27 mouse cellular contexts compared by ENCODE assay signal in genomic region chr5:32342711-32343285, GRCm38 (mm10).
DNase-seq lines count a peak whose midpoint lies in the region; TF ChIP-seq lines count a peak whose summit lies in the region.
"Had no signal": no experiment of that assay in that cellular context is flagged by ENCODE, and none has a peak within 500 bp of the region (broad histone marks: within the 10 kb centered on the region; RNA-seq: fewer than 3 reads in every experiment).

No protein-coding gene starts in this region.

- H3K36me3 ChIP-seq in ES-E14 (ENCODE audit: control insufficient read depth, insufficient read depth, low read length, poor library complexity, severe bottlenecking) = no peaks in the 10 kb centered on the region
- H3K36me3 ChIP-seq in hindbrain, embryonic 10.5 days = no peaks in the 10 kb centered on the region
- H3K36me3 ChIP-seq: embryonic facial prominence, embryonic 10.5 days; embryonic facial prominence, embryonic 13.5 days; forebrain, embryonic 12.5 days; heart, embryonic 13.5 days; hindbrain, embryonic 12.5 days; hindbrain, embryonic 15.5 days had no signal

- in situ Hi-C loops in ES-E14 (cut with MboI; ENCODE audit: low sequenced_read_pairs in 2 of 2, unreplicated experiment in 2 of 2) = loop anchor here in 1 of 2 experiments (25.0 kb wide), 1 partner anchor 170 kb away; no protein-coding TSS in a partner anchor

- no peaks in the 10 kb centered on the region for H3K9me3 ChIP-seq in ES-E14 (ENCODE audit: control insufficient read depth, insufficient read depth, low read depth, low read length)
- no peaks in the 10 kb centered on the region for H3K9me3 ChIP-seq in hindbrain, embryonic 10.5 days
- H3K9me3 ChIP-seq: embryonic facial prominence, embryonic 10.5 days; embryonic facial prominence, embryonic 13.5 days; forebrain, embryonic 12.5 days; heart, embryonic 13.5 days; hindbrain, embryonic 12.5 days; hindbrain, embryonic 15.5 days had no signal

- DNase-seq in gastrocnemius, adult 2 months = peak; percentile 57
- no peak for DNase-seq in gastrocnemius, postnatal 14 days
- no peak for DNase-seq in ES-E14 (ENCODE audit: low read depth, low spot score)
- peak; percentile 46 for DNase-seq in NIH3T3 (ENCODE audit: low read depth)
- no peak for DNase-seq in ovary, postnatal 14 days (ENCODE audit: low spot score)
- DNase-seq in hindbrain, embryonic 10.5 days (ENCODE audit: low spot score) = no peak
- DNase-seq: adrenal gland, adult 2 months; adrenal gland, postnatal 14 days; B cell, adult 2 months; cerebellum, adult 11-12 months; cerebellum, adult 8-10 months; cerebellum, postnatal 10 days; cerebellum, postnatal 36 days; embryo, embryonic 11 days; gastrocnemius, postnatal 36 days; heart, adult 11 months; heart, postnatal 14 days; heart, postnatal 4 days; kidney, adult 8-10 months had no signal

- H3K4me3 ChIP-seq in gastrocnemius, adult 2 months = no peak overlapping the region
- no peak overlapping the region for H3K4me3 ChIP-seq in ES-E14 (ENCODE audit: insufficient read depth in 1 of 2, low read depth in 1 of 2, low read length in 2 of 2, poor library complexity in 1 of 2, severe bottlenecking in 1 of 2)
- no peak overlapping the region for H3K4me3 ChIP-seq in hindbrain, embryonic 10.5 days
- H3K4me3 ChIP-seq: embryonic facial prominence, embryonic 10.5 days; embryonic facial prominence, embryonic 13.5 days; erythroblast, embryonic 14.5 days; forebrain, embryonic 12.5 days; heart, embryonic 13.5 days; hindbrain, embryonic 12.5 days; hindbrain, embryonic 15.5 days had no signal

- no peak for TF ChIP-seq CTCF in gastrocnemius, adult 2 months (IDR thresholded peaks at IDR 0.05)

- no peaks in the 10 kb centered on the region for H3K27me3 ChIP-seq in hindbrain, embryonic 10.5 days (ENCODE audit: insufficient read depth, poor library complexity, severe bottlenecking)
- H3K27me3 ChIP-seq: CH12.LX; embryonic facial prominence, embryonic 13.5 days; forebrain, embryonic 12.5 days; heart, embryonic 13.5 days; hindbrain, embryonic 12.5 days; hindbrain, embryonic 15.5 days had no signal

- H3K9ac ChIP-seq in ES-E14 (ENCODE audit: insufficient read depth, low read depth, low read length, poor library complexity, severe bottlenecking) = no peak overlapping the region
- H3K9ac ChIP-seq: embryonic facial prominence, embryonic 13.5 days; forebrain, embryonic 12.5 days; heart, embryonic 13.5 days; hindbrain, embryonic 12.5 days; hindbrain, embryonic 15.5 days had no signal

- H3K4me1 ChIP-seq in ES-E14 (ENCODE audit: control insufficient read depth in 2 of 2, insufficient read depth in 2 of 2, low read length in 2 of 2, poor library complexity in 1 of 2) = peaks cover 0 to 3% of the 10 kb centered on the region in 2 experiments; a peak in 1 of 4 replicates
- peaks cover 13% of the 10 kb centered on the region for H3K4me1 ChIP-seq in hindbrain, embryonic 10.5 days (replicated peaks)
- H3K4me1 ChIP-seq: forebrain, embryonic 12.5 days; hindbrain, embryonic 15.5 days had no signal

- peak overlapping the region; percentile 82 for H3K27ac ChIP-seq in gastrocnemius, adult 2 months
- no peak overlapping the region for H3K27ac ChIP-seq in ES-E14 (ENCODE audit: insufficient read depth, low read depth, low read length, poor library complexity, severe bottlenecking)
- no peak overlapping the region for H3K27ac ChIP-seq in hindbrain, embryonic 10.5 days
- H3K27ac ChIP-seq: embryonic facial prominence, embryonic 10.5 days; embryonic facial prominence, embryonic 13.5 days; forebrain, embryonic 12.5 days; heart, embryonic 13.5 days; hindbrain, embryonic 12.5 days; hindbrain, embryonic 15.5 days had no signal

- WGBS in hindbrain, embryonic 10.5 days = 76% methylated on average over 5 of the region's 5 CpGs

- intact Hi-C loops in gastrocnemius, adult 2 months (cut with DNase I) = no loop called here
- intact Hi-C loops in gastrocnemius, postnatal 14 days (cut with DNase I; ENCODE audit: low total_unique reads) = no loop called here

TF ChIP-seq in ES-E14, 5 proteins besides CTCF, POLR2A, EP300 and RAD21:
- TF ChIP-seq MAFK (IDR thresholded peaks at IDR 0.05; ENCODE audit: insufficient read depth, low read depth, low read length) = 0 out of 2 replicates have a peak, but pooled peaks have one; percentile 15
- TF ChIP-seq HCFC1 (IDR thresholded peaks at IDR 0.05; ENCODE audit: borderline replicate concordance, insufficient read depth, low read length) = no peak

Comparison
In these comparisons a context has a peak if more than half of its experiments do, and no peak if none do; other contexts are left out.
1. DNase-seq: peak in gastrocnemius, adult 2 months (single experiment) and NIH3T3 (single experiment); none in gastrocnemius, postnatal 14 days (single experiment), ES-E14 (single experiment), ovary, postnatal 14 days (single experiment) and hindbrain, embryonic 10.5 days (single experiment).